Mouse (Mus musculus) hindlimb bud, embryonic 11.5 days (tissue): ENCODE data around the gene Hsd17b7.

ENCODE experiments used
- DNase-seq: peaks from one replicate; pipeline ENCODE4 v3.0.0-alpha.2; 2012; ENCODE audit warnings: low read depth, low spot score; ENCODE audit errors: extremely low spot score

Hsd17b7 gene

DNA sequence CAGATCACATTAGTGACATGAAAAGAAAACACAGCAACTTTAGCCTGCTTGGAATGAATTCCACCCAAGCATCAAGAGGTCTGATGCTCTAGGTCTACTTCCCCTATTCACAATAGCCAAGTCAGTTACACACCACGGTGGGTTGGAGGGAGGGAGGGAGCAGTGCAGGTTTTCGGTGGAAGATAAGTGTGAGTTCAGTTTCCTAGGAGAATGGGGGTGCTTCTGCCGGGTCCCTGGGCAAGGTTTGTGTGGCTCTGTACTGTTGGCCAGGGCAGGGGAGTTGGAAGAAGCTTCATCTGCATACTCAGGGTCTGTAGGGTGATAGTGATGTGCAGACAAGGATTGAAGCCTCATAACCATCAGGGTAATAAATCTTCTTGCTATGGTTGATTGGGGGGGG, 23.0 kb downstream of the Hsd17b7 start:
- no peak for DNase-seq

DNA sequence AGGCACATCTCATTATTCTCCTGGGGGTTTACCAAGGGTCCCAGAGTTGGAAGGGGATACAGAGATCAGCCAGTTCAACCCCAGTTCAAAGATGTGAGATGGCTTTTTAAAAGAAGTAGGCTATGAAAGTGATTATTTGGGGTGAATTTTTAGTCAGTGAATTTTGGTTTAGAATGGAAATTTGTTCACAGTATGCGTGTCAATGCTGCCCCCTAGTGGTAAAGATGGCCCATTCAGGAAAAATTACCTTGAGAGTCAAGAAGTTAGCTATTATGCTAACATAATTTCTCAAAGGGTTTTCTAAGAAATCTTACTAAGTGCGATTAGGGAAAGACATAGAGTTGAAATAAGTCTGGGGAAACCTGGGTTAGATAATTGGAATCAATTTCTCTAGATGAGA, 29.7 kb downstream of the Hsd17b7 start:
- no peak for DNase-seq

DNA sequence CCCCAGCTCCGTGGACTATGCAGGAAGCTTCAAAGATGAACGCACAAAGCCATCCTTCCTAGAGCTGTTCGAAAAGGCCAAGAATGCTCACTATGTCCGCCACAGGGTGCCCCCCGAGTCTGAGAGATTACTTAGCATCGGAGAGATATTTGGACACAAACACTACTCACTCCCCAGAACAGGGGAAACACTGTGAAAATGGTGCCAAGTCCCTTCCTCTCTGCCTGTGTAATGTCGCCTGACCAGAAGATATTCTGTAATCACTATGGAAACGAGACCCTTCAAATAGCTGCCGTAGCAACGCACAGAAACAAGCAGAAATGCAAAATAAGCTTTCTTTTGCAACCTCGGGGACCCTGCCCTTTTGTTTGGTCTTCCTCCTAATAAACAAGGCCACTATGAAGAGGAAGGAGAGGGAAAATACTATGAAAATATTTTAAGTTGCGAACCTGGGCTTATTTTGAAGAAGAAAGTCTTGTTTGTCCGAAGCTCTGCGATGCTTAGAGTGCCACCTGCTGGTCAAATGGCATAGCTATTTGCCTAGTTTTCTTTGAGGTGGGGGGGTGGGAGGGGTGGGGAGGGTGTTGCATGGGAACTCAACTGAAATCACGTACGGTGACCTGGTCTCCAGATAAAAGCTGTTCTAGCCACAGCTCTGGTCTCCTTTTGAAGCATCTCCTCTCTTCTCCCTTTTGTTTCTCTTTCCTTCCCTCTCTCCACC, 34.9 kb downstream of the Hsd17b7 start:
- DNase-seq: no peak

DNA sequence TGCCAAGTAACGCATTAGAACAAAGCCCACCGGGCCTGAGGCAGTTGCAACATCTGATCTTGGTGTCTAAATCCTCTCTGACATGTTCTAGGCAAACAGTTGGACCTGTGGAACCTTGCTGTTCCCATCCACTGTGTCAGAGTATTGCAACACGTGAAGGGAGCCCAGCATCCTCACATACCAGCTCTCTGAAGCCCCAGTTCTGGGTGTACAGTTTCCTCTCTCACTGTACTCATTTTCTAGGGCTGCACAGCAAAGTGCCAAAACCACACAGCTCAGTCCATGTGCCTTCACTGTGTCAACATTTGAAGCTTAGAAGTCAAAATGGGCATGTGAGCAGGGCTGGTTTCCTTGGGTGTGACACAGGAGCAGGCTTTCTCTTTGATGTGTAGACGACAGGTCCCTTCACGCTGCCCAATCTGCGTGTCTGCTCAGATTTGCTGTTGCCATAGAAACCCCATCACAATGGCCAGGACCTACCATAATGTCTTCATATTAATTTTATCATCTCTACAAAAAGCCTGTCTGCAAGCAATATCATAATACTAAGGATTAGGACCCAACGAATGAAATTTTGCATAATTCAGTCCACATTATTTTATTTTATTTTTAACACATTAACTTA, 36.8 kb downstream of the Hsd17b7 start:
- no peak for DNase-seq

DNA sequence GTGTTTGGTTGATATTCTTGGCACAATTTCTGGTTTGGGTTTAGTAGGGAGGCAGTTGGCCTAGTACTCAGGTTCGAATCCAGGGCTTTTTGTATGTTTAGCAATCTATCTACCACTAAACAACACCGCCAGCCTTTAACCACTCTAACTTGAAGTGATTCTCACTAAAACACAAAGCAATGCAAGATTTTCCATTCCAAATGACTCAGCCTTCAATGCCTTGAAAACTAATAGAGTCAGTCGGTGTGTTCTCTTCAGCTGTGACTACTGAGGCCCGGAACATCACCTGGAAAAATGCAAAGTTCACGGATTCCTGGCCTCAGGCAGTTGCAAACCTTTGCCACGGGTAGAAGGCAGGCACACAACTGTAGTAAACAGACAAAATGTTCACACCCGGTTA, 37.3 kb downstream of the Hsd17b7 start:
- DNase-seq: no peak

DNA sequence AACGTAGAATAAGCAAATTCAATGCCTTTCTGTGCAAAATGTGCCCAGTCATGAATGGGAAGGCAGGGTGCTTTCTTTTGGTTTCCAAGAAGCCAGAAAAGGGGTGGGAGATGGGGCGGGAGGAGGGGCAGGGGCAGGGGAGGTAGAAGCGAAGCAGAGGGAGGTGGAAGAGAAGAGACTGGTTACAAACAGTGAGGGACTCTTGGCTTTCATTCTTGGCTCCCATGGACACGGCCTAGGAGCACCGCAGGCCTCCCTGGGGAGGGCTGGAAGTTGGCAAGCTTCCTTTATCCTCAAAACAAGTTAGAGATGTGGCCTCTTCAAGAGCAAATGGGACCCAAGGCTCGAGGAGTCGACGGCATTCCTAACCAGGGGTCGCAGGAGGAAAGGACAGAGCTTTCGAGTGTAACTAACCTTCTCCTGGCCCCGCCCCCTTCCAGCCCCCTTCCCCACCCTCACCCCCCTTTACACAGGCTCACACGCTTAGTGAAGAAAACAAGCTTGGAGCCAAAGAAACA, 40.5 kb downstream of the Hsd17b7 start, which contains the start of gene Ccdc190:
Gene Ccdc190 (plus strand): TSS at position 195 of the 518 bp plus-strand sequence.
- no peak for DNase-seq

DNA sequence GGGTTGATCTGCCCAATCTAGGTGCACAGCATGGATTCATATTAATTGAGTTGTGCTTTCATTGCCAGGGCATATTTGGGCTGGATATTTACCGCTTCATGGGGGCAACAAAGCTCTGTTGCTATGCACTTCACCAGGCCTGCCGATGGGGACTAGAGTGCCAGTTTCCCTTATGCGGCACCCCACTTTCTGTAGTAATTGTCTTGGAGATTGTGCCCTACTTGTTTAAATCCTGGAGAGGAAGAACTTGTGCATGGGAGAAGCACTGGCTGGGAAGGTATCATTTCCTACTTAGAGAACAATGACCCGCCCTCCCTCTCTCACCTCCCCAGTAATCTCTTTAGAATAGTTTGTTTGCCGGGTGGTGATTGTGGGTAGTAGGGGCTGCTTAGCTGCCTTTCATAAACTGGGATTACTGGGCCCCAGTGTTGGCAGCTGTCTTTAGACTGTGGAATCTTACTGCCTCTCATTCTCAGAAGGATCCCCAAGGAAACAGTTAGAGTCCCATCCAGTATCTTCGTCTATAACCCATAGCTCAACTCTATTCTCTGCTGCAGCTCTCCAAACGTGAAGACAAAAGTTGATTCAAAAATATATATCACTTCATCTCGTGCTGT, 41.2 kb downstream of the Hsd17b7 start:
- no peak for DNase-seq

DNA sequence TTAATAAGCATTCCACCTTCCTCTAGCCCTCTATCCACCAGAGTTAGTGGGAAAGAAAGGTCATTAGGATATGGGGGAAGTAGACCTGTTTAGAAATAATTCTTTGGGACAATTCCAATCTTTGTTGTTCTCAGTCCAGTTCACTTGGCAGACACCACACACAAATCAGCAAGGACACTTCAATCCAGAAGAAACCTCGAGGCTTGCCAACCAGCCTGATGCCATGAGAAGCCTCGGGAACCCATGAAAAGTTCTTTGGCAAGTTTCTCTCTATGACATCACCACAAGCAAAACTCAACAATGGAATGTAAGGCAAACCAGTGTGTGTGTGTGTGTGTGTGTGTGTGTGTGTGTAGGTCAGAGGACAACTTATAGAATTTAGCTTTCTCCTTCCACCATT, 44.5 kb downstream of the Hsd17b7 start:
- no peak for DNase-seq

DNA sequence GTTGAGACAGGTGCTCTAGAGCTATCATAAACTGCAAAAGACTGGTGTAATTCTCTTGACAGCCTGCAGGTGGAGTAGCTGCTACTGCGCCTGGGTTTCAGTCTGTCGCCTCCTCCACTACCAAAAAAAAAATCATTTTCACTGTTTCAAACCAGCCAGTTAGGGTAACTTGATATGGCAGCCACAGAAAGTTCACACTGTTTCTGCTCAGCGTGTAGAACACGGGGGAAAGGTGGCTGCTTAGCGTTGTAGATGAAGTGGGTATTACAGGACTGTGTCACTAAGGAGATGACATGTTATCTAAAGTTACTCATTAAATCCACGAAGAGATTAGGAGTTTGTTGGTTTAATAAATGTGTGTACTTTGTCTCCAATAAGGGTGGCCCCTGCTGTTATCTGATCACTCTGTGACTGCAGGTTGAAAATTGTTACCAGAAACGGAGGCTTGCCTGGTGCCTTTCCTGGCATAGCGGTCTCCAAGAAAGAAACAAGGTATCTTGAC, 47.3 kb downstream of the Hsd17b7 start:
- no peak for DNase-seq

DNA sequence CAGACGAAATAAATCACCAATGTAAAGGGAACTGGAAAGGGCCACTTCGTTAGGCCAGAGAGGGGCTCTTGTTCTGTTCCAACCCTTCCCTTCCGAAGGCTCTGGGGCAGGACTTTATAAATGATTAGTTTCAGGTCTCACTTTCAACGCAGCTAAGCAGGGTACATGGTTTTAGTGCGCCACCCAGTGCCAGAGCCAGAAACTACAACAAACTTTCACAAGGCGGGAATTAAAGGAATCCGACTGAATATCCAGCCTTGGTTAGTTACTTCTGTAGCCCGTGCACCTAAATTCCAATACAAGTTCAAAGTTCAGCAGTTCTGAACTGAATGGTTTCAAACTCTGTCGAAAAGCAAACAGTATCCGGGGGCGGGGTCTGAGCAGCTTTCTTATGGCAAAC, 49.8 kb downstream of the Hsd17b7 start:
- DNase-seq: peak; percentile 86

DNA sequence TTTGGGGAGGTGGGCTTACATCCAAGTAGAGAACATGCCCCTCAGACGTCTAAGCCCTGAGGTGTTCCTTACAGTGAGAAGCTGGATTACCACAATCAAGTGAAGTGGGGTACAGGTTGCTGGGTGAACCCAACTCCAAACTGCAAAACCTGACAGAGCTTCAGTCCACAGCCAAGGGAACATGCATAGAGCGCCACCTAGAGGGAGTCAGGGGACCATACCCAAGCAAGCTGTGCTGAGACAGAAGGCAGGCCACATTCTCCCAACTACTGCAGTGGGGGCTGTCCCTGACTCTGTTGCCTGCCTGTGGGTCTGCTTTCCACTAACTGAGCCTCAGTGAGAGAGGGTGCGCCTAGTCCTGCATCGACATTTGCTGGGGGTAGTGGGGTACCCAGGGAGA, 51.0 kb downstream of the Hsd17b7 start:
- DNase-seq: no peak

DNA sequence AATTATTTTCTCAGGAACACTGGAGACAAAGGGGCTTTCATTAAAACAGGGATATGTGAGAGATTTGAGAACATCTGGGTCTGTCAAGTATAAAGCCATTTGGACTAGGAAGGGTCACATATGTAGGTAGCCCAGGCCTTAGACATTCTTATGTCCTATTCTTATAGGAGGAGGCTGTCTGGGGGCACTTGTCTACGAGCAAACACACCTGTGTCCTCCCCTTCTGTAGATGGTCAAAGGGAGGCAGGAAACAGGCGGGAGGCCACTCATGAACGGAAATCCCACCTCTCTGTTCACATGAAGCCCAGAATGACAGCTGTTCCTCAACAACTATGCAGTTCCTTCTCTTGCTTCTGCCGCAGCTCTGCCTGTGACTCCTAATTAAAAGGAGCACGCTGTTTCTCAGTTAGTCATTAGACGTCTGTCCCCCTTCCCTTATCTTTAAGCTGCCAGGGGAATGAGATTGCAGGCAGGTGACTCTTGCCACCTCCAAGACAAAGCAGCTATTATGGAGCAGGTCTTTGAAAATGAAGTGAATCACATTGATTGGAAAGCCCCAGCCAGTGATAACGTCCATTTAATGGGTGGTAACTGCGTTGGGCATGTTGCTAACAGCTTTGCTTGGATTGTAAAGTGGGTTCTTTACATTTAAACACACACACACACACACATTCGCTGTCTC, 51.8 kb downstream of the Hsd17b7 start:
- no peak for DNase-seq

DNA sequence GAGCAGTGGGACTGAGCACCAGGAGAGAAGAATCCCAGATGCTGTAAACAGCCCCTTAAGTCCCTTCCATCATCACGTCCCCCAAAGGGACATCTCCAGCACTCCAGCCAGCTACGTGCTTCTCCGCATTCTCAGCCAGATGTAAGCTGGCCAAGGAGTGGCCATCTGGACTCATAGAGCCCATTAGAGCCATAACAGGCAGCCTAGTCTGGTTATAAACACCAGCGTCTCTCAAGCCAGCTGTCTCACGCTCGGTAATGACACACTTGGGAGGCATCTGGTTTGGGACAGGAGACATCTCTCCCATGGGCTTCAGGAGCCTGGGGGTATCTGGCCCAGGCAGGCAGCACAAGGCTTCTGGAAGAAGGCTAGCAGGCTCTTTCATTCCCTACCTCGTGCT, 52.4 kb downstream of the Hsd17b7 start:
- no peak for DNase-seq

DNA sequence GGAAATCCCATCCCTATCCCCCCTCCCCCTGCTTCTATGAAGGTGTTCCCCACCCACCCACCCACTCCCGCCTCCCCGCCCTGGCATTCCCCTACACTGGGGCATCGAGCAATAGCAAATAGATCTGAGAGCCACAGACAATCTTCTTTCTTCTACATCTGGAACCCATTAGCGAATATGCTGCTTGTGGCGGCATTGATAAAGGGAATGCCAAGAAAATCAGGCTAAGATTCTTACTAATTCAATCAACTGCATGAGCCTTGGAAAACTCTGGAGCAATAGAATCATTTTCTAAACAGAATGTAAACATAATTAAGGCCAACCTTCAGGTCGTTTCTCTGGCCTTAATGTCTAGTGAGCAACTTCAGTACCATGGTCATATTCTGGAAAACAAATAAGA, 57.5 kb downstream of the Hsd17b7 start:
- DNase-seq: no peak

DNA sequence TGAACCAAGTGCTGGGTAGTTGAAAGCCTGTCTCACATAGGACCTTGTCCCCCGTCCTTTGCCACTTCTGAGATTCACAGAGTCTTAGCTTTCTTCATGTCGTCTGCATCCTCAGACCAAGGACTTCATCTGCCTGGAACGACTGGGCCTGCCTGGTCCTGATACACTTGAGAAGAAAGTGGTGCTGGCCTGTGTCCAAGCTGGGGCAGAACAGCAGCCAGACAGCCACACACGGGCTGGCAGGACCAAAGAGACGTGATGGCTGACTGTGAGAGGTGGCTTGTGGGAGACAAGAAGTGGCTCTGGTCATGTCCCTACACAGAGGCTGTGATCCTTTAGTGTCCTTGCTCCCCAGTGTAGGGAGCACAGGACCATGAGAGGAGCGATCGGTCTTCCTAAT, 58.3 kb downstream of the Hsd17b7 start:
- DNase-seq: no peak

DNA sequence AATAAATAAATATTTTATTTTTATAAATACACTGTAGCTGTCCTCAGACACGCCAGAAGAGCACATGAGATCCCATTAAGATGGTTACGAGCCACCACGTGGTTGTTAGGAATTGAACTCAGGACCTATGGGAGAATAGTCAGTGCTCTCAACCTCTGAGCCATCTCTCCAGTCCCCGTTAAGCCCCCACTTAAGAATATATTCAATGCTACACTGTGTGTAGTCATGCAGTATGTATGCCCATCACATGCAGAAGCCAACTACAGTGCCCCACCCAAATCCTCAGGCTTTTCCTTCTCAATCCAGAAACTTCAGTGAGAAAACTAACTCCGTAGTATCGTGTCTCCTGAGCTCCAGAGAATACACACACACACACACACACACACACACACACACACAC, 59.4 kb downstream of the Hsd17b7 start:
- DNase-seq: no peak

DNA sequence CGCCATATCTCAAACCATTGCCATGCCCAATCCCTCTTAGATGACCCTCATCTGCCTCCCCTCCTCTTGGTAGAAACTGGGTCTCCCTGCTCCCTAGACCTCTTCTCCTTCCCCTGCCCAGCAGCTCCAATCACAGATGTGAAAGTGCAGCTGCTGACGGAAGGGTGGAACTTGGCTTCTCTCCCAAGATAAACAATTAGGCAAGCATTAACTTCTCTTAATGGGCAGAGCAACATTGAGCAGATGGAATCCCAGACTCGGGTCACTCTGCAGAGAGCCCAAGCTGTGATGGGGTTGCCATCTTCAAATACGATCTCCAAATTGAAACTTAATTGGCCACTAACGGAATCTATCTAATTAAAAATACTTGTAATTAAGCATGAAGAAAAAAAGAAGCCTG, 59.9 kb downstream of the Hsd17b7 start:
- DNase-seq: no peak

DNA sequence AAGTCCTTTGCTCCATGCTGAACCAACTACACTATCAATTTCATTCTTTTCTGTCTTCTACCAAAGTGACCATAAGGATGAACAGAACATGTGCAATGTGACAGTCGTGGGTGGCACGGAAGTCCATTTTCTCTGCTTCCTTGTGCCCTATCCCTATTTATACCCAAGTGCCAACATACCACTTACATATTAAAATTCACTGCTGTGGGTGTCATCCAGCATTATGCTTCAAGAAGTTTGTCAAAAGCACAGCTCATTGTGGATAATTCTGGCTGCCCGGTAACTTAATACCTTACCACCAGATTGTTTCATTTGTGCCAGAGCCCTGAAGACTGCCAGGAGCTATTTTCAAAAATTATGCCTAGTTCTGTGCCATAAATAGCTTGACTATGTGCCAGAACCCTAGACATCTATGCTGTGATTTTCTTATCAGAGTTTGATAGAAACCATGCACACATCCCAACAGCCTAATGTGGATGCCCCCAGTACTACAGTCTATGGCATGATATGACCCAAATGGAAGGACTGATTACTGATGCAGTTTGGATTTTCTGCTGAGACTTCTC, 68.2 kb downstream of the Hsd17b7 start:
- DNase-seq: no peak
